Mouse (Mus musculus) small intestine, adult 2 months (tissue): ENCODE measurements around the gene Slc29a1. TPM values are rescaled to one million over a fixed set of nuclear protein-coding genes. Genes with fewer than 3 reads are reported as not detected.

Experiments used
- H3K27ac ChIP-seq: fragments of 200-500 bp; 2 replicates; pipeline ENCODE4 v1.5.1; 2012; ENCODE audit warnings: low read depth, low read length, control low read depth, inconsistent platforms; ENCODE audit not compliant: insufficient read depth
- H3K27me3 ChIP-seq: fragments of 200-500 bp; 2 replicates; pipeline ENCODE4 v1.6.1; 2012; ENCODE audit warnings: mild to moderate bottlenecking, moderate library complexity, low read length, inconsistent platforms; ENCODE audit not compliant: control insufficient read depth, insufficient read depth
- H3K36me3 ChIP-seq: fragments of 200-500 bp; 2 replicates; pipeline ENCODE4 v1.6.1; 2012; ENCODE audit warnings: mild to moderate bottlenecking, low read length, control low read depth, inconsistent platforms; ENCODE audit not compliant: control insufficient read depth, insufficient read depth
- H3K4me1 ChIP-seq: fragments of 200-500 bp; 2 replicates; pipeline ENCODE4 v1.6.1; 2012; ENCODE audit warnings: low read length, inconsistent platforms, mixed read lengths; ENCODE audit not compliant: control insufficient read depth, insufficient read depth, insufficient read length
- H3K4me3 ChIP-seq: fragments of 200-500 bp; 2 replicates; pipeline ENCODE4 v1.5.1; 2012; ENCODE audit warnings: low read depth, mild to moderate bottlenecking, control low read depth, inconsistent platforms, low read length, moderate library complexity
- CTCF ChIP-seq: fragments of 200-500 bp; IDR thresholded peaks from 2 replicates; pipeline ENCODE4 v1.5.1; 2012; ENCODE audit warnings: low read depth, mild to moderate bottlenecking, control low read depth, inconsistent platforms, low read length, moderate library complexity, mixed read lengths; ENCODE audit not compliant: insufficient replicate concordance, insufficient read length; ENCODE audit errors: extremely low read depth
- POLR2A ChIP-seq: fragments of 200-500 bp; IDR thresholded peaks from 2 replicates; pipeline ENCODE4 v1.6.1; 2012; ENCODE audit warnings: low read depth, mild to moderate bottlenecking, control low read depth, inconsistent platforms, low read length, moderate library complexity
- WGBS: fragments of 180-500 bp; shearing (Covaris S2); methylation state at CpG from one replicate; pipeline ENCODE4 v1.1.7; 2018; 5-methylcytosine and 5-hydroxymethylcytosine counted together
- polyA plus RNA-seq: library from polyadenylated mRNA; depleted of rRNA; stranded (reverse); fragments of >200 nt; gene quantifications from 2 replicates; pipeline ENCODE4 v1.2.3, GENCODE M21; 2012; rRNA removed

Slc29a1 gene
- polyA plus RNA-seq, 1 experiment, result 35.2 TPM

DNA sequence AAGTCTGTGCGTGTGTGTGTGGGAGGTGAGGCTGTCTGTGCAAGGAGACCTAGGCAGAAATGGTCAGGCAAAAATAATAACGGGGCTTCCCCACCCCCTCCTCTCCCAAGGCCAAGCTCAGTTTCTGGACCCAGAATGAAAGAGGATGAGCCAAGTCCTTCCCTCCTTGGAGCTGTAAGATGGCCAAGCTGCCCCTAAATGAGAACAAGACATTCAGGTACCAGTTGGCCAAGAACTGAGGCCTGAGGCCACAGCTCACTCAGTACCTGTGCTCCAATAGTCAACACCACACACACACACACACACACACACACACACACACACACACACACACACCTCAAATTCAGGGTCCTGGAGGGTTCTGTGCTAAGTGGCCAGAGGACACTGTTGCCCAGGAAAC lies 56.7 kb downstream of the Slc29a1 start:
- Histone ChIP-seq H3K36me3 (no peaks in the 10 kb centered on the region), H3K4me1 (peaks cover 6% of the 10 kb centered on the region; the same call in 1 of the 2 replicates), H3K4me3 (no peak overlapping the region), H3K27me3 (peaks cover 40% of the 10 kb centered on the region), H3K27ac (no peak overlapping the region)
- no peak for TF ChIP-seq POLR2A
- TF ChIP-seq CTCF, result no peak
- WGBS, result 67% methylated on average over 2 of the region's 2 CpGs

DNA sequence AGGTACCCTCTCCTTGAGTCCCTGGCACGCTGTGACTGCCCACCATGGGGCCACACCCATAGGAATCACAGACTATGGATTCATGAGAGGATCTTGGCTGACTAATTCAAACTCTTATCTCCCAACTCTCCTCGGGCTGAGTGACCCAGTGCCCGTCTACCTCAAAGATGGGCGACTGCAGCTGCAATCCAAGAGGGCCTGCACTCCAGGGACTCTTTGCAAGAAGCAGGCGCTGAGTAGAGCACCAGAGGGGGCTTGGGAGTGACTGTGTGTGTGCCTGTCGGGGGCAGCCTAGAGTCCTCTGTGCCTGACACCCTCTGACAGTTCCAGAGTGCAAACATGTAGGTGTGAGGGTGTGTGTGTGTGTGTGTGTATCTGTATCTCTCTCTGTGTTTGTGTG lies 57.3 kb downstream of the Slc29a1 start:
- TF ChIP-seq POLR2A, result no peak
- TF ChIP-seq CTCF, result no peak
- Histone ChIP-seq H3K4me1 (peaks cover 6% of the 10 kb centered on the region; the same call in 1 of the 2 replicates), H3K27me3 (peaks cover 34% of the 10 kb centered on the region), H3K4me3 (no peak overlapping the region), H3K27ac (no peak overlapping the region), H3K36me3 (no peaks in the 10 kb centered on the region)
- 18% methylated on average over 6 of the region's 6 CpGs for WGBS

DNA sequence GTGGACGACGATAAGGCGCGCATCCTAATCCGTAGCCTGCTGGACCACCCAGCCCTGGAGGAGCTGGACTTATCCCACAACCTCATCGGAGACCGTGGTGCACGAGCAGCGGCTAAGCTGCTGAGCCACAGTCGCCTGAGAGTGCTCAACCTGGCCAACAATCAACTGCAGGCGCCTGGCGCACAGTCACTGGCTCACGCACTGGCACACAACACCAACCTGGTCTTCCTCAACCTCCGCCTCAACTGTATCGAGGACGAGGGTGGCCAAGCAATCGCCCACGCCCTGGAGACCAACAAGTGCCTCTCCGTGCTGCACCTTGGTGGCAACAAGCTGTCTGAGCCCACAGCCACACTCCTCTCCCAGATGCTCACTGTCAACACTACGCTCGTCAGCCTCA lies 59.7 kb downstream of the Slc29a1 start:
- no peak for TF ChIP-seq CTCF
- TF ChIP-seq POLR2A, result no peak
- H3K4me3 ChIP-seq, result no peak overlapping the region
- H3K36me3 ChIP-seq, result no peaks in the 10 kb centered on the region
- 65% methylated on average over 21 of the region's 21 CpGs for WGBS
- 0 out of 2 replicates have a peak, but pooled peaks cover under 1% of the 10 kb centered on the region for H3K4me1 ChIP-seq
- H3K27ac ChIP-seq, result no peak overlapping the region
- H3K27me3 ChIP-seq, result peaks cover 17% of the 10 kb centered on the region

DNA sequence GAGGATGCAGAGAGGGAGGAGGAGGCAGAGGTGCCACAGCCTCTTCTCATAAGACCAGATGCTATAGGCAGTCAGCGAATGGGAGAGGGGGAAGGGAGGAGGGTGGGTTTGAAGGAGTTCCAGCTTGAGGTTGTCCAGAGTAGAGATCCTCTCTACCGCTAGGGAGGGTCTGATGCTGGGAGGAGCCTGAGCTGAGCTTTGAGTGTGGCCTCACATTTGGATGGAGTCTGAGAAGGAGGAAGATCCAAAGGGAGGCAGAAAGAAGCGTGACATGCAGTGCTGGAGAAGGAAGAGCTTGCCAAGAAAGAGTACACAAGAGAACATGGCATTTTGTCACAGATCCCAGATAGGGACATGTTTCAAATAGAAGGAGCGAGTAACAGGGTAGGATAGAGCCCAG lies 61.0 kb downstream of the Slc29a1 start:
- Histone ChIP-seq H3K27ac (no peak overlapping the region), H3K4me1 (no peaks in the 10 kb centered on the region), H3K27me3 (peaks cover 8% of the 10 kb centered on the region; the same call in 1 of the 2 replicates), H3K36me3 (no peaks in the 10 kb centered on the region), H3K4me3 (no peak overlapping the region)
- no peak for TF ChIP-seq POLR2A
- 53% methylated on average over 4 of the region's 4 CpGs for WGBS

DNA sequence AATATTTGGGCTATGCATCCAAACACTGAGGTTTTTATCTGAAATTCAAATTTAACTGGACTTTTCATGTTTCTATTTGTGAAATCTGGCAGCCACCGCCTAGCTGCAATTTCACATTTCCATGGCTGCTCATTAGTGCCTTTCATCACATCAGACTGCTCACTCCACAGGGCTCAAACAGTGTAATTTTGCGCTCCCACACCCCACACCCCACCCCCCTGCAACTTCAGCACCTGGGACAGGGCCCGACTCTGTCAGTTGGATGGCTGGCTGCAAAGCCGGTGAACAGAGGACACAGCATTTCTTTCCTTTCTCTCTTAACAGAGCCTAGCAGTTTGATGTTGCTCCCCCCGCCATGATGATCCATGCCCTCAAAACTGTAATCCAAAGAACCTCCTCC lies 63.1 kb downstream of the Slc29a1 start:
- H3K4me3 ChIP-seq, result no peak overlapping the region
- TF ChIP-seq CTCF, result no peak
- TF ChIP-seq POLR2A, result no peak
- 14% methylated on average over 5 of the region's 5 CpGs for WGBS
- H3K36me3 ChIP-seq, result no peaks in the 10 kb centered on the region
- no peaks in the 10 kb centered on the region for H3K4me1 ChIP-seq
- H3K27ac ChIP-seq, result no peak overlapping the region
- 0 out of 2 replicates have a peak, but pooled peaks cover 3% of the 10 kb centered on the region for H3K27me3 ChIP-seq

Other genes starting within 250 kb of the Slc29a1 start
- 2.1 and 4.2 TPM in 2 replicates for gene Cdc5l, start 165.9 kb downstream of the Slc29a1 start, polyA plus RNA-seq
- gene Spats1, start 124.2 kb downstream of the Slc29a1 start, polyA plus RNA-seq, result not detected in 2 replicates
- gene Aars2, start 92.8 kb downstream of the Slc29a1 start, polyA plus RNA-seq, result 9.8 and 10.5 TPM in 2 replicates
- 0.04 TPM in 2 replicates for gene Tcte1, start 76.2 kb downstream of the Slc29a1 start, polyA plus RNA-seq
- 0.53 and 0.94 TPM in 2 replicates for gene Tmem151b, start 49.9 kb downstream of the Slc29a1 start, polyA plus RNA-seq
- gene Nfkbie, start 43.9 kb downstream of the Slc29a1 start, polyA plus RNA-seq, result 4.6 and 6.2 TPM in 2 replicates
- gene Slc35b2, start 35.7 kb downstream of the Slc29a1 start, polyA plus RNA-seq, result 98.2 and 105 TPM in 2 replicates
- 93.8 and 157 TPM in 2 replicates for gene Hsp90ab1, start 26.3 kb downstream of the Slc29a1 start, polyA plus RNA-seq
- gene Mymx, start 2.5 kb upstream of the Slc29a1 start, polyA plus RNA-seq, result 0.75 and 5.8 TPM in 2 replicates
- 0.03 TPM in 1 of 2 replicates, not detected in the other for gene Capn11, start 59.7 kb upstream of the Slc29a1 start, polyA plus RNA-seq
- gene Mrpl14, start 86.7 kb upstream of the Slc29a1 start, polyA plus RNA-seq, result 105 and 161 TPM in 2 replicates
- 42.6 and 65.0 TPM in 2 replicates for gene Tmem63b, start 87.3 kb upstream of the Slc29a1 start, polyA plus RNA-seq
- not detected in 2 replicates for gene 1600014C23Rik, start 134.2 kb upstream of the Slc29a1 start, polyA plus RNA-seq